Mouse (Mus musculus) layer of hippocampus, adult 9-11 months (tissue): ENCODE results near the gene Ccdc88c.
A peak's percentile ranks its signal among the peaks of the same experiment; 100 is the strongest.
"Not testable (repeated sequence)": the region's sequence is repeated elsewhere in the genome, so short reads cannot be mapped to it uniquely, and the experiment has no call there.

ENCODE experiments used
- DNase-seq: peaks from one replicate; pipeline ENCODE4 v3.0.0; 2022

Ccdc88c gene

DNA sequence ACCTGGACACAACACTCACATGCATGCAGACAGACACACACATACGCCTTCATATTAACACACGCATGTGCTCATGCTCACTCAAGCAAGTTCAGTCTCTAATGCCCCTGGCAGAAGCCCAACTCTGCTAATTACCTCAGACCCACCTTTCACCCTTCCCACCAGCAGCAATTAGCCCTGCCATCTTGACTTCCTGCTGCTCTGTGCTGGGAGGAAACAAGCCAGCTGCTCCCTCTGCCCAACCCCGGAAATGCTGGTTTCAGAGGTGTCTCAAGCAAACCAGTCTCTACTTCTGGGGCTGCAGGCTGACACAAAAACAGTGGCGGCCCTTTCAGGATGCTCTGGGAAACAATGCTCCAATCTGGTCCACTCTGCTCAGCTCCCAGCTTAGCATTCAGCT, 12.9 kb downstream of the Ccdc88c start:
- no peak for DNase-seq

DNA sequence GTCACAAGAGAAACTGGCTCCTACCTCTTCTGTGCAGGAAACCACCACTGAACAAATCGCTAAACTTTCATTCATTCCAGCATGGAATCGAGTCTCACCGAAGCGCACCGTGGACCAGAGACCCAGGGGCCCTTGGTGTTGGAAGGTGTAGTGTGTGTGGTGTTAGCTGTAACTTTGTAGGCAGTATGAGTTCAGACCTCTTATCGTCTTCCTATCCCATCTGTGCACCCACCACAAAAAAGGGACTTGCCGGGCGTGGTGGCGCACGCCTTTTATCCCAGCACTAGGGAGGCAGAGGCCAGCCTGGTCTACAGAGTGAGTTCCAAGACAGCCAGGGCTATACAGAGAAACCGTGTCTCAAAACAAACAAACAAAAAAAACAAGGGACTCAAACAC, 13.7 kb downstream of the Ccdc88c start:
- DNase-seq = no peak

DNA sequence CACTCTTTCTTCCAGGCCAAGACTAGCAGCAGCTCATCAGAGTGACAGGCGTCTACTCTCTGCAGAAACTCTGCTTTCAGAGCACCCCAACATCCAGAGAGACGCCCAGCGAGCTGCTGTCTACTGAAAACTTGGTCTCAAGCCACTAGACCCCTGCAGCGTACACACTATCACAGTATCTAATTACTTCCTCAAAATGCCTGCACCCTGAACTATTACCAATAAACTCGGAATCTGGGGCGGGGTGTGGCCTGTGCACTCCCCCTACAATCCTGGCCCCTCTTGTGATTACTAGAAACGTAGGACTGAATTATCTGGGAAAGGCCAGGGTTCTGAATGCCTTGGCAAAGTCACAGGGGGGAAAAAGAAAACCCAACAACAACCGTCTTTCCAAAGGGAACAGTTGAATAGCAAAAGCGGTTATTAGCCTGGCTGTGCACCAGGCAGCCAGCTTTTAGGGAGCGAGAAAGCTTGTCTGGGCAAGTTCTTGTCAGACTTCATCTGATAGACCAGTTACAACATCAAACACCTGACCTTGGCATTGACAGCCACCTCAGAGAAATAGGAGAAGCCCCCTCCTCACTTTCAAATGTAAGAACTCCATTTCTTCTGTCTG, 14.2 kb downstream of the Ccdc88c start:
- no peak for DNase-seq

DNA sequence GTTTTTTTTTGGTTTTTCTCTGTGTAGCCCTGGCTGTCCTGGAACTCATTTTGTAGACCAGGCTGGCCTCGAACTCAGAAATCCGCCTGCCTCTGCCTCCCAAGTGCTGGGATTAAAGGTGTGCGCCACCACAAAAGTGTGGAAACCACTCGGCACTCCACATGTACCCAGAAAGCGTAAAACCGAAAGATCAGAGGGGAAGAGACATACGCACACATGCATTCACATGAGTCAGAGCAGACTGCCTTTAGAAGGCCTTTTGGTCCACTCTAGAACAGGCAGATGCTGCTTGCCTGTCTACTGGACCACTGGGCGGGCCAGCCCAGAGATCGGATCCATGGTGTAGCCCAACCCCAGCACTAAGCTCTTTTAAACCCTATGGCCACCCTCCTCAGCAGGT, 15.2 kb downstream of the Ccdc88c start:
- not testable (repeated sequence) for DNase-seq

DNA sequence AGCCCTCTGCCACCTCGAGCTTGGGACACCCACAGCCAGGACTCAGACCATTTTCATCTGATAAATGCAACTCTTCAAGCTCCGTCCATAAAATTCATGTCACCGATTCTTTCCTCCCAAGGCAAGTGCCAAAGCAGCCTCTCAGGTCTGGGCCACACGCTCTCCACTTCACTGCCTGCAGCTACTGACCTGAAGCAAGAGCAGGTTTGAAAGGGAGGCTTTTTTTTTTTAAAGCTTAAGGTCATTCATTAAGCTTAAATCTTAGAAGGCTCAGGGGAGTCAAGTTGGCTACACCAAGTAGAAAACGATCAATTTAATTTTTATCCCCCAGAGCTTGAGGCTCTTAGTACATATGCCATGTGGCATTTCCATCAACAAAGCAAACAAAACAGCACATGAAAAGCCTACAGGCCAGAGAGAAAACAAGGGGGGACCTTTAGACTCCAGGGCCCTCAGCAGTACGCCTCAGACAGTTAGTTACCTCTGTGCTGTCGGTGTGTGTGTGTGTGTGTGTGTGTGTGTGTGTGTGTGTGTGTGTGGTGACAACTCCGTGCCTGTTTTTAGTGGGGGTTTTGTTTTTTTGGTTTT, 15.7 kb downstream of the Ccdc88c start:
- DNase-seq = no peak

DNA sequence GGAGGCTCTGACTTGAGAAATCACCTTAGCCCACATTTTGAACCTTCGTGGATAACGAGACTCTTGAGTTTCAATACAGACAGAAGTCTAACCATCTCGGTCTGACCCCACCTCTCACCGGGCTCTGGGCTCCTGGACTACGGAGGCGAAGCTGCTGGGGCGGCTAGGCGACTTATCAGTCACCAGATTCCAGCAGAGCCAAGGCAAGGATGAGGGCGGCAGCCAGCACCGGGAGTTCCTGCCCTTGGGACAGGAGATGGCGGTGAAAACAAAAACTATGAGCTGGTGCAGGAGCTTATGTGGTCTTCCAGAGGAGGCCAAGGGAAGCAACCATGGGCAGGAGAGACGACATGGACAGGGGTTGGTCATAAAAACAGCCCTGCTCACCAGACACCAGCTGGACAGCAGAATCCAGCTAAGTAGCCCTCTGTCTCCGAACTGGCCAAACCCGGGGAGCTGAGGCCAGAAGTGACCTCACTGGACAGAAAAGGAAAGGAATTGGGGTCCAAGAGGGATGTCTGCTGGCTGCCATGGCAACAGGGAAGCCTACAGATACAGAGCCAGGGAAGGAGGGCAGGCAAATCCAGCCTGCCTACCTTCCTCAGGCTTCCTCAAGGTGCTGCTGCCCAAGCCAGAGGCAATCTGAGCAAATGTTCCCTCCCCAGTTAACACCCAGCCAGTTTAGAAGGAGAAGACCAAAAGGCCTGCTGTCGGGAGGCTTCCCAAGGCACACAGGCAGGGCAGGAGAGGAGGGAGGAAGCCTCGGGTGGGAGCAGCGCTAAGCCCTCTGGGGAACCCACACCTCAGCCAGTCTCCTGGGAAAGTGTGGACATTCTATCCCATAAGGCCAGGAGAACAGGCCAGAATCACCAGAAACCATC, 16.4 kb downstream of the Ccdc88c start:
- no peak for DNase-seq

DNA sequence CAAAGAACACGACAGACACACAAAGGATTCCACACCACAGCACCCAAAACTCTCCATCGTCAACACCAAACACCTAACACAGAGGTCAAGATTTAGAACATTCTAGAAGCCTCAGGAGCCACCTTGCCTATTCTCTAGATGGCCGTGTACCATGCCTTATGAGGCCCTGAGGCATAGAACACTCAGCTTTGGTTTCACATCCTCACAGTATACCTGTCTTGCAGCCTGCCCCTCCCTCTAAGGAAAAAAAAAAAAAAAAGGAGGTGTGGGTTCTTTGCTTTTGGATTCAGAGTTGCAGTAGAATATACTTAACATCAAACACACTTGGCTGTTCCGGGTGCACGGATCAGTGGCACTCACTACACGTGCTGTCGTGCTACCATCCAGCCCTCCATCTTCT, 17.8 kb downstream of the Ccdc88c start:
- no peak for DNase-seq

DNA sequence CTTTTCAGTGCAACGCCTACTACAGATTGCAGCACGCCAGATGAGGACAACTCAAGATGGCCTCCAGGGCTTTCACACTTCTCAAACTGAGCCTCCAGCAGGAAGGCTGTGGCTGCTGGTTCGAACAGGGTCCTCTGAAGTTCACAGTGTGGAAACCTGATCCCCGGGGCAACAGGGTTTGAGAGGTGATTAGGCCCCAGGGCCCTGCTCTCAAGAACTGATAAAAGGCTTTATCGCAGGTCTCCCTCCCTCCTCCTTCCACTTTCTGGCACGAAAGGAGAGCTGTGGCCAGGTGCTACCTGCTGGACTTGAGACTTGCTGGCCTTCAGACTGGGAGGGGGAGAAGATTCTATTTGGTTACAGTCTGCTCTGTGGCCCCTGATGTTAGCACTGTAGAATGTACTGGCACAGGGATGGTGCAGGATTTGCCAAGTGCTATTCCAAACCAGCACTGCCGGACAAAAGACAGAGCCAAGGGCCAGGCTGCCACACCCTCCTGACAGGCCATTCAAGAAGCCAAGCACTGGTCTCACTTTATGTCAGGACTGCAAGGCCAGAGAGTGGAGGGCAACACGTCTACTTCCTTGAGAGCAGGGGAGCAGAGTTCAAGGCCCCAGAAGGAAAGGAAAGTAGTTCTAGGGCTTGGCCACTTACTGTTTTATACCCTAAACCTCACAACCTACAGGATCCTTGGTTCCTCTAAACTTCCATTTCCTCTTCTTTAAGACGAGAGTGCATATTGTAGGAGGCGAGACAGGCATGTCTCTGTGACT, 18.5 kb downstream of the Ccdc88c start:
- no peak for DNase-seq

DNA sequence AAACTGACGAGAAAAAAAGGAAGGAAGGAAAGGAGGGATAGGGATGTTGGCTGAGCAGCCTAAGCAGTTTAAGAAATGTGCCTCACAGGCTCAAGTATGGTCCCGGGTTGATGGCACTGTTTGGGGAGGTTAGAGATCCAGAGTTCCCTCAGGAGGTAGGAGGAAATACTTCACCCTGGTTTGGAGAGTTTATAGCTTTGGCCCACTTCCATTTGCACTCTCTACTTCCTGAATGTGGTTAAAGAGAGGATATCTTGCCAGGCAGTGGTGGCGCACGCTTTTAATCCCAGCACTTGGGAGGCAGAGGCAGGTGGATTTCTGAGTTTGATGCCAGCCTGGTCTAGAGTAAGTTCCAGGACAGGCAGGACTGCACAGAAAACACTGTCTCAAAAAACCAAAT, 19.6 kb downstream of the Ccdc88c start:
- DNase-seq = no peak

DNA sequence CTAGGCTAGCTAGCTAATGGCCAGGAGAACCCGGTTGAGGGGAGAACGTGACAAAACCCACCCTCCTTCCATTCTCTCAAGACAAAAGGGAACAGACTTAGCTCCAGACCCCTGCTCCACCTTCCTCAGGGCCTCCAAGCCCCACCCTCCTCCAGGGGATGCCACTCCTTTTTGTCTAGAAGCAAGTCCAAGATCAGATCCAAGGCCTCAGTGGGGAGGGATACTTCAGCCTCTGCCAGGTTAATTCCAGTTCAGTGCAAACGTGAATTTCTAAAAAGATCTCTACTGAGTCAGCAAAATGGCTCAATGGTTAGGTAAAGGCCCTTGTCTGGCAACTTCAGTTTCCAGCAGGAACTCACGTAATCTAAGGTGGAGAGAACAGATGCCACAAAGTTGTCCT, 20.2 kb downstream of the Ccdc88c start:
- DNase-seq = no peak

DNA sequence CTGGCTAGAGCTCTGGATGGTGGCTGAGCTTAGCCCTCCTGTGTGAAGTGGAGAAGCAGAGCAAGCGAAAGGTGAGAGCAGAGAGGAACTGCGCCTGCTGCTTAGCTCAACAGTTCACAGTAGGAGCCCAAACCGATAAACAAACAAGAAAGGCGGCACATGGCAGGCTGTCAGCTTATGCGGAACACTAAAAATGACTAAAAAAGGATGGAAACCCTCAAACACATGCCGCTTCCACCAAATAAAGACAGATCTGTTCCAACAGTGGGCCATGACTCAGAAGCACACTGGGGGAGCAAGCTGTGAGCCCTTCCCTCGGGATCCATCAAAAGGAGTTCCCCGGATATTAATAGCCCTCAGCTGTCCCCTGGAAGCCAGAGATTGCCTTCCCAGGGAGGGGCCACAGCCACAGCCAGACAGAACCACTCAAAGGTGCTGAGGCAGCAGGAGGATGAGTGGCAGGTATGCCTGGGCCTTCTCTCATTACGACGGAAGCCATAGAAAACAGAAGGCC, 20.8 kb downstream of the Ccdc88c start:
- peak; percentile 86 for DNase-seq

DNA sequence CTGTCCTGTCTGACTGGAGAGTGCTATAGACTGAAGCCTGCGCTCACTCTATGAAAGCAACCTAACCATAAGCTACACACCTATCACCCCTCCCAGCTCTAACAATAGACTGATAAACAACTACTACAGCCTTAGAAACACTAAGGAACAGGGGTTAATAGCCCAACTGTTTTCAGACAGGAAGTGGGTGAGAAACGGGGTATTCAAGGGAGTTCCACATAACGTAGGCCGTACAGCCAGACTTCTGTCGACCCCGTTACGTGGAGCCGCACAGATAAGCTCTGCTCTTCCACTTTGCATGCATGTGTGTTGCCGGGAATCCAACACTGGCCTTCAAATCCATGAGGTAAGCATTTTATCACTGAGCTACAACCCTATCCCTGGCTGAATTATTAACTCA, 21.4 kb downstream of the Ccdc88c start:
- DNase-seq = no peak

DNA sequence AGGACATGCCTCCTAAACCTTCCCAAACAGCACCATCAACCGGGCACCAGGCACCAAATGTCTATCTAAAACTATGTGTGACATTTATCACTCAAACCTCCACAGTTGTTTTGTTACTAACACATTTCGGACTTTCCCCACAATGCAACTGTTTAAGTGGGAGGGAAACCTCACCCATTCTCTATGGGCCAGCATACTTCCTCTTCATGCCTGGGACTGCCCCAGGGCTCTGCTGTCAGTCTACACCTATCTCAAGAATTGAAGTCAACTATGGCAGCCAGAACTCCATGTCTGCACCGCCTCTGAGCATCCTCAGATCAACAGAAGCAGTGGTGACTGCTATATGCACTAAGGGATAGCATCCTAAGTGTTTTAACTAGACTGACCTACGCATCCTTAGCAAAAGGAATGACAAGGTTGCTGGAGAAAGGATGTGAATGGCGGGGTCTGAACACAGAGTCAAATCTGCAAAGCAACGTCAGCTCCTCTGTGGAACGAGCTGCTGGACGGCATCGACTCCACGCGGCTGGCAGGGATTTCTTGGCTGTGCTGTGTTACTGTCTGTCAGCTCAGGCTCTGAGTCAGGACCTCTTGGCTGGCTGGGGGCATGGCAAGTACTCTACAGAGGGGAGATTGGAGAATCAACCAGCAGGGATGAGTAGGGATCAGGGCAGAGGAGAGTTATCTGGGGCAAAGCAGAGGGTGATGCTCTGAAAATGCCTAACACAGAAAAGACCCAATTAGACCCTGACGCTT, 23.0 kb downstream of the Ccdc88c start:
- no peak for DNase-seq

DNA sequence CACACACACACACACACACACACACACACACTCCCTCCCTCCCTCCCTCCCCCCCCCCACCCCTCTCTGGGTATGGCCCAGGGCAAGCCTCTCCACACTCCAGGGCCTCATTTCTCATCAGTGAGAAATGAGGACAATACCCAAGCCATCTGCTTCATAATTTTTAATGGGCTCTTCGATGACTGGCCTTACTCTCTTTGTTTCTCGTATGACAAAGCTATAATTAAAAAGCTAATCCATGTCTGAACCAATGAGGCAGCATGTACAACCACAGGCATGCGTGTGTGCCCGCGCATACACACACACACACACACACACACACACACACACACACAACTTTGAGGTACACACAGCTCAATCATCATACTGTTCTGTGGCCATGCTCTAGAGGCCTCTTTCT, 23.9 kb downstream of the Ccdc88c start:
- no peak for DNase-seq

DNA sequence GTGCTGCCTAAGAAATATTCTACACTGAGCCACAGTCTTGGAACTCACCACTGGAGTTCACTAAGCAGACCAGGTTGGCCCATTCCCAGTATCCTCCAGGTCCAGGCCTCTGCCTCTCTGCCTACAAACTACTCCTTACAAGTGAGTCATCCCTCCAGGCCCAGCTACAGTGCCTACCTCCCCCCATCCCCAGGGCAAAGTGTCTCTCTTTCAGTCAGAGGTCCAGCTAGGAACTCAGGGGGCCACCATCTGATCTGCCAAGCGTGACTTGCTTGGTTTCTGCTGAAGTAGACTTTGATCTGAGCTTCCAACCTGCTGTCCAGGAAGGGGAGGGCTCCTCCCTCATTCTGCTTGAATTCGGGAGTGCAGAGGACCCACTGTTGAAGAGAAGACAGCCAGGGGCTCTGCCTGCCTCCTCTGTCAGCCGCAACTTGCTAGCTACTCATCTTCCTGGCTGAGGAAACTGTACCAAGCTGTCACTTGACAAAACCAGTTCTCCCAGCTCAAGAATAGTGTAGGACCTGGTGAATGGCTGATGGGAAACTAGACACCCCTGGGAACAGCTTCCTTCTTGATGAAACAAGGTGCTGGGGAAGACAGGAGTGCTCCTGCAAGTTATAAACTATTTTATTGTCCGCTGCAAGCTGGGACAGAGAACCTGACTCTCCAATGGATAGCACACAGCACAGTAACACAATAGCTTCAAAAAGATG, 25.9 kb downstream of the Ccdc88c start:
- DNase-seq = no peak

DNA sequence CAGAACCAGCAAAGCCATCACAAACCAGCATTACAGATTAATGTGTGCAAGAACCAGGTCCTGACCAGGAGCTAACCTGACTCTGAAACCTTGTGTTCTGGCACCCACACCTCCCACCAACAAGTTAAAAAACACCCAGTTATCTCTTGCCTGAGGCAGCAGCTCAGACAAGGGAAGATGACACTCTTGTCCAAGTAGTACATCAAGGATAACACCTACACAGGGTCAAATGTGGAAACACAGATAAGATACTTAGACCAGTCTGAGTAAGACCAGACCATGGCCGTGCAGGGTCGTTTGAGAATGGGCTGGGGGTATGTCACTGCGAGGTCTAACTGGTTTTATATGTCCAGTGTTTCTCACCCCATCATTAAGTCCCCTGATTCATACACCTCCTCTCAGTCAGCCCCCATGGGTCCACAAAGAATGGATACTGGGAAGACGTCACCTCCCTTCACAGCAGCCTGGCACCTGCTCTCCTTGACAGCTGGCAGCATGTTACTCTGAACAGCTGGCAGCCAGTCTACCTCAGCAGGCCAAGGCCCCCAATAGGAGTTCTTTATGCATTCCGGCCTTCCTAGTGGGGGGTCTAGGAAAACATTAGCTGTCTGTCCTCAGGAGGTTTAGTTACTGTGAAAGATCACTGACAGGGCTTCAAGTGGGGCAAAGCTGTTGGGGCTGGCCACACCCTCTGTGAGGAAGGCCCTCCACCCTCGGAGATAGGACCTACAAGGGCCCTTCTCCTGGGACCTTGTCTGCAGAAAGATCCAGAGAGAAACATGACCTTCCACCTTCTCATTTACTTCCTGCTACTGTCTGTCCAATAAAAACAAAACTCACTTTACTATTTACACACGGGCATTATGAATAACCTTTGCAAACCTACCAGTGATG, 29.5 kb downstream of the Ccdc88c start:
- no peak for DNase-seq

DNA sequence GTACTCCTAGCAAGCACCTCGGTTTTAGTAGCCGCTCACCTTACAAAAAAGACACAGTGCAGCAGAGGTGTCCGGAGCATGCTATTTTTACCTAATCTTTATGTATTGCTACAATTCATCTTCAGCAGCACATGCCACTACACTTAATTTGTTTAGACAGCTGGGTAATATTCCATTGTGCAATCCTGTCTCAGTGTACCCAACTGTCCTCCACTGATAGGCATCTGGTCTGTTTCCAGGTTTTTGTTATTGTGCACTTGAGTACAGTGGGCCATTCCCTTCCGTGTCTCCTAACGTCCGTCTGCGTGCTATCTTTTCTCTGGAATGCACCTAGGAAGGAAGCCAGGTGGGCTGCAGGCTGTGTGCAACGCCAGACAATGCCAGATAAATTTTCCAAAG, 30.3 kb downstream of the Ccdc88c start:
- DNase-seq = no peak

DNA sequence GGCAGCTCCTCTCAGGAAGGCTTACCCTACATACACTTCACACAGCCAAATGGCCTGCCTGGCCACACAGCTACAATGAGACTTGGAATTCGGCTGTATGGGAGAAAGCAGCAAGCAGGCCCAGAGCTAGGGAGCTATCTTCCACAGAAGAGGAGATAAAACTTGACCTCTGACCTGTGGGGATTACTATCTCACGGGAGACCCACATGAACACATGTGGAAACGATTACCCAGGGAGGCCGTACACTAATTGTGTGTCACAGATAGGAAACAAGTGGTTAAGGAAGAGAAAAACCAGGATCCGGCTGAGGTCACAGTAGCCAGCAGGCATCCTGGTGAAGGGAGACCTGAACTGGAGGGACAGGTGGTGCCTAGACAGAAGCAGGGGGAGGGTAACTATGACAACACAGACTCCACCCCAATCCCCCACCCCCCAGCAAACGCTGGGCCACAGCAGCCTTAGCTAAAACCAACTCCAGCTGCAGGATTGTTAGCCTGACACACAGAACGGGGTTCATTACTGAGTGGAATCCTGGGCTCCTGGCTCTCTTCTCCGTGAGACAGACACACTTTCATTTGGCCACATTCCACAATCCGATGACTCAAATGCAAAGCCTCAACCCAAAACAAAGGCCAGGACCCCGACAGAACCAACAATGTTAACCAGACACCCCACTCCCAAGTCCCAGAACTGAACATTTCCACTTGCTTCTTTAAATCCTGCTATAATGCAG, 30.9 kb downstream of the Ccdc88c start:
- no peak for DNase-seq

DNA sequence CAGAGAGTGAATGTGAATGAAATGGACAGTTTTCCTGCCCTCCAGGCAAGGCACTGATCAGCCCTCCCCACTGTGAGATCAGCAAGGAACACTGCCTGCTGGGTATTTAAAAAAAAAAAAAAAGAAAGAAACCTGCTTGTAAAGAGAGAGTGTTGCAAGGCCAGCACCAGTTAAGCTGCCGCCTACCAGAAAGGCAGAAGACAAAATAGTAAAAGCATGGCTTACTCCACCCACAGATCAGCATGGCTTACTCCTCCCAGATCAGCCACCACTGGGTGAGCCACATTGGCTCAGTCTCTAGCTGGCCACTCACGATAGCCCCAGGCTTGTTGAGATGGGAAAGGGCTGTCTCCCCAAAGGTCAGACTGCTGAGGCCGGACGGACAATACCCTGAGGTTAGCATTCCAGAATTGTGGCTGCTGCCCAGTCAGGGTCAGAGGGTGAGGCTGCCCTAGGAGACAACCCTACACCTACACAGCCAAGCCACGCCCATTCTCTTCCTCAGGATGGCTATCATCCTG, 32.4 kb downstream of the Ccdc88c start:
- DNase-seq = peak; percentile 64
